Mouse (Mus musculus) heart, adult 2 months (tissue): ENCODE data around the gene Loxl3.

Source experiments
- CTCF ChIP-seq: fragments of 200-600 bp; IDR thresholded peaks from 2 replicates; pipeline ENCODE4 v1.8.1; 2022; ENCODE audit warnings: antibody characterized with exemption, mild to moderate bottlenecking, moderate library complexity
- POLR2A ChIP-seq: fragments of 200-500 bp; IDR thresholded peaks from 2 replicates; pipeline ENCODE4 v1.6.1; 2011; ENCODE audit warnings: mild to moderate bottlenecking, low read depth, low read length, control low read depth; ENCODE audit not compliant: insufficient read depth

GRCm38 (mm10) chr6:83043561-83043960 lies 9.6 kb downstream of the Loxl3 start:
- TF ChIP-seq POLR2A (no peak), CTCF (no peak)
